Mouse (Mus musculus): ENCODE results near the gene Ltf.

DNA sequence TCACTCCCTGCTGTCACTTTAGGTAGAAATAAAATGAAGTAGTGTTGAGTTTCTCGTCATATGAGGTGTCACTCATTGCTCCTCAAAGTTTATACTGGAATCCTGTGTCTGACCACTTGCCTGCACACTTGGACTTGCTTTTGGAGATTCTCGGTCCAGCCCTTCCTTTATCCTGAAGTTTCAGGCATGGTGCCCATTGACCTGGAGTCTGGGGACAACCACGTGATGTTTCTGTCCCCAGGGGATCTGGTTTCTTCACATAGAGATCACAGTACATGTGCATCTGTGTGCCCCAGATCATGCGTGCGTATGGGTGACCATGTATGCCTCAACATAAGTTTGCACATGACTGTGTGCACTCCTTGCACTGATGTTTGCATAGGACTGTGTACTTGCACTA lies 23.2 kb downstream of the Ltf start:
- TF ChIP-seq CTCF (IDR thresholded peaks at IDR 0.05; ENCODE audit: borderline replicate concordance, extremely low read depth, insufficient read depth, insufficient read length) (no peak), POLR2A (IDR thresholded peaks at IDR 0.05; ENCODE audit: borderline replicate concordance, extremely low read depth, insufficient read depth, insufficient read length, poor library complexity, severe bottlenecking) (no peak)

Data from brain, embryonic 14.5 days (tissue).